Mouse (Mus musculus): ENCODE results near the gene Ezh1. TPM values are rescaled to one million over a fixed set of nuclear protein-coding genes. Genes with fewer than 3 reads are reported as not detected.

The Ezh1 gene
- polyA plus RNA-seq, 1 experiment from 2014 or later, result 12.9 TPM

- Histone ChIP-seq H3K4me3 (peak overlapping the region; percentile 73), H3K27ac (peak overlapping the region; percentile 83), H3K36me3 (peaks cover 20% of the 10 kb centered on the region), H3K9me3 (no peaks in the 10 kb centered on the region), H3K4me1 (peaks cover 75% of the 10 kb centered on the region), H3K27me3 (ENCODE audit: insufficient read depth, poor library complexity, severe bottlenecking) (peaks cover 32% of the 10 kb centered on the region)
- WGBS, result 40% methylated on average over 6 of the region's 6 CpGs
- DNase-seq (ENCODE audit: low spot score), result peak; percentile 85
Measured at GRCm38 (mm10) chr11:101259261-101259712, 33.0 kb upstream of the Ezh1 start.

DNA sequence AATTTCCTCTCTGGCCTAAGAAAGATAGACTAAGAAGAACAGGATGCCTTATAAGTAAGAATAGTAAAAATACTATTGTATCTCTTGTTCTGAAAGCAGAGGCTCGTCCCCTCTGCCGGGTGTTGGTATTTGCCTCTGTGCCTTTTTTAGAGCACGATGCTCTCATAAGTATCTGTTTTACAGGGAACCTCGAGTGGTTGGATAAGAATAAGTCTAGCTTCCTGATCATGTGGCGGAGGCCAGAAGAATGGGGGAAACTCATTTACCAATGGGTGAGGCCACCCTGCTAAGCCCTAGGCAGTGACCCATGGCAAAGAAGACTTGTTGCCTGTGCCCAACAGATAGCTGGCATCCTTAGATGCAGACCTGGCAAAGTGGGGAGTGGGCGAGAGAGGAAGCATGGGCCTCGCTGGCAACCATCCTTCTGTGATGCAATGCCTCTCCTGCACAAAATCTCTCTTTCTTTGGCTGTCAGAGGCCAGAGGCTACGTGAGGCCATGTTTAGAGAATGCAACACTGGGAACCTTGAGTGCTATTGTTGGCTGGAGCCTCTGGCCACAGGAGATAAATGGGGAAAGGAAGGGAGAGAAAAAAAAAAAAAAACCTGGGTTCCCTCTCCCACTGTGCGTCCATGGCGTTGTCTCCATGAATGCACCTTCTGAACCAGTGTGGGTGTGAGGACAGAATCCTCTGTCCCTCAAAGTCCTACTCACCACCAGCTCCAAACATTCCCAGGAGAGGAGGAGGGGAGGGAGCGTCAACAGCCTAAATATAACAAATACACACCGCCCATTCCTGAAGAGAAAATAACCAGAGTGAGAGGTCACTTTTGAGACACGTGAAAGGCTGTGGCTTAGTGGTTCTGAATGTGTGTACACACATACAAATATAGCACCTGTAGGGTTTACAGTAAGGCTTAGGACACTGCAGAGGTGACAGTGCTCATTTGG, 29.8 kb upstream of the Ezh1 start:
- H3K27ac ChIP-seq, result peak overlapping the region; percentile 59
- peaks cover 59% of the 10 kb centered on the region for H3K4me1 ChIP-seq
- WGBS, result 69% methylated on average over 13 of the region's 13 CpGs
- peaks cover 20% of the 10 kb centered on the region for H3K36me3 ChIP-seq
- peak; percentile 66 for DNase-seq (ENCODE audit: low spot score)
- no peak overlapping the region for H3K4me3 ChIP-seq
- H3K27me3 ChIP-seq (ENCODE audit: insufficient read depth, poor library complexity, severe bottlenecking), result peaks cover under 1% of the 10 kb centered on the region; the same call in 1 of the 2 replicates
- no peaks in the 10 kb centered on the region for H3K9me3 ChIP-seq

- Histone ChIP-seq H3K36me3 (peaks cover 20% of the 10 kb centered on the region), H3K27me3 (ENCODE audit: insufficient read depth, poor library complexity, severe bottlenecking) (no peaks in the 10 kb centered on the region), H3K27ac (peak within 1 kb of the TSS; percentile 97), H3K4me3 (peak within 1 kb of the TSS; percentile 94), H3K4me1 (peaks cover 36% of the 10 kb centered on the region), H3K9me3 (no peaks in the 10 kb centered on the region)
- under 1% methylated on average over 40 of the region's 40 CpGs for WGBS
- peak; percentile 93 for DNase-seq (ENCODE audit: low spot score)
Measured at GRCm38 (mm10) chr11:101253613-101254389, 27.5 kb upstream of the Ezh1 start, which contains the start of gene Vps25. Vps25 (plus strand) TSS chr11:101253707.

DNA sequence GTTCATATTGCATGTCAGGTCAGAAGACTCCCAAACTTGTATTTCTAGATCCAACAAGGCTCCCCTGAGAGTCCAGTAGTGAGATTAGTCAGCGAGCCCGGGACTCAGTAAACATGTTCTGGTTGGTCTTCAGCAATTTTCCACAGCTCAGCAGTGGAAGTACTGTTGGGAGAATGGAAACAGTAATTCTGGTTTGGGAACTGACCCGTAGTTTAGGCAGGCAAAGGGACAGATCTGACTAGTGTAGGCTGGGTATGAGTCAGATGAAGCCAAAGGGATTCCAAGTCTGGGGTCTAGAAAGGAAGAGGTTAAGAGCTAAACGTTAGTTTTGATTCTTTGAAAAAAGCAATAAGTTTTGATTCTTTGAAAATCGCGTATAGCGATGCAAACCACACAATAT, 26.7 kb upstream of the Ezh1 start:
- DNase-seq (ENCODE audit: low spot score), result no peak
- WGBS, result 13% methylated on average over 7 of the region's 7 CpGs
- Histone ChIP-seq H3K9me3 (no peaks in the 10 kb centered on the region), H3K27me3 (ENCODE audit: insufficient read depth, poor library complexity, severe bottlenecking) (peaks cover 6% of the 10 kb centered on the region), H3K27ac (peak overlapping the region; percentile 97), H3K4me1 (peaks cover 31% of the 10 kb centered on the region), H3K36me3 (peaks cover 17% of the 10 kb centered on the region), H3K4me3 (peak overlapping the region; percentile 94)

GRCm38 (mm10) chr11:101251031-101251430, 24.8 kb upstream of the Ezh1 start:
- Histone ChIP-seq H3K4me3 (no peak overlapping the region), H3K9me3 (no peaks in the 10 kb centered on the region), H3K27ac (no peak overlapping the region), H3K36me3 (0 out of 2 replicates have a peak, but pooled peaks cover 2% of the 10 kb centered on the region), H3K4me1 (peaks cover 37% of the 10 kb centered on the region), H3K27me3 (ENCODE audit: insufficient read depth, poor library complexity, severe bottlenecking) (peaks cover 25% of the 10 kb centered on the region)
- DNase-seq (ENCODE audit: low spot score), result no peak
- 74% methylated on average over 2 of the region's 2 CpGs for WGBS

GRCm38 (mm10) chr11:101248258-101248994, 22.2 kb upstream of the Ezh1 start:
- Histone ChIP-seq H3K27ac (peak overlapping the region; percentile 64; the same call in 1 of the 2 replicates), H3K27me3 (ENCODE audit: insufficient read depth, poor library complexity, severe bottlenecking) (peaks cover 47% of the 10 kb centered on the region), H3K36me3 (no peaks in the 10 kb centered on the region), H3K4me3 (peak overlapping the region; percentile 76), H3K9me3 (no peaks in the 10 kb centered on the region), H3K4me1 (peaks cover 32% of the 10 kb centered on the region)
- 28% methylated on average over 14 of the region's 14 CpGs for WGBS
- DNase-seq (ENCODE audit: low spot score), result no peak

DNA sequence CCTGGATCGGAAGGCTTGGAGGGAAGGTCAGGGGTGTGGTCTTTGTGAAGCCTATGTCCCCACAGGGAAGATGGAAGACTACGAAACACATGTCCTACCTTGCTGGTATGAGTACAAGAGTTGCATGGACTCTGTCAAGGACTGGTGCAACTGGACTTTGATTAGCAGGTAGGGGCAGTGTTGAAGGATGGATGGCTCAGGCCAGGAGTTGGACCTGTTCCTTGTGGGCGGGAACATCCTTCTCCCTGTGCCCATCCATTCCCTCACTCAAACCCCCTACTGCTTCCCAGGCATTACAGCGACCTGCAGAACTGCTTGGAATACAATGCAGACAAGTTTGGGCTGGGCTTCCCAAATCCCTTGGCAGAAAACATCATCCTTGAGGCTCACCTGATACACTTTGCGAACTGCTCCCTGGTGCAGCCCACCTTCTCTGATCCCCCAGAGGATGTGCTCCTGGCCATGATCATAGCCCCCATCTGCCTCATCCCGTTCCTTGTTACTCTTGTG, 21.3 kb upstream of the Ezh1 start:
- H3K27me3 ChIP-seq (ENCODE audit: insufficient read depth, poor library complexity, severe bottlenecking), result peaks cover 47% of the 10 kb centered on the region
- H3K4me3 ChIP-seq, result peak overlapping the region; percentile 76
- peak overlapping the region; percentile 89; the same call in 1 of the 2 replicates for H3K27ac ChIP-seq
- no peak for DNase-seq (ENCODE audit: low spot score)
- no peaks in the 10 kb centered on the region for H3K36me3 ChIP-seq
- no peaks in the 10 kb centered on the region for H3K9me3 ChIP-seq
- peaks cover 26% of the 10 kb centered on the region for H3K4me1 ChIP-seq
- WGBS, result 64% methylated on average over 6 of the region's 6 CpGs

- peak; percentile 65 for DNase-seq (ENCODE audit: low spot score)
- peaks cover 24% of the 10 kb centered on the region for H3K4me1 ChIP-seq
- WGBS, result 2% methylated on average over 7 of the region's 7 CpGs
- no peaks in the 10 kb centered on the region for H3K36me3 ChIP-seq
- H3K27me3 ChIP-seq (ENCODE audit: insufficient read depth, poor library complexity, severe bottlenecking), result peaks cover 47% of the 10 kb centered on the region
- H3K9me3 ChIP-seq, result no peaks in the 10 kb centered on the region
- H3K27ac ChIP-seq, result peak overlapping the region; percentile 89
- peak overlapping the region; percentile 76 for H3K4me3 ChIP-seq
Measured at GRCm38 (mm10) chr11:101246702-101247012, 20.4 kb upstream of the Ezh1 start.

- Histone ChIP-seq H3K36me3 (no peaks in the 10 kb centered on the region), H3K4me1 (peaks cover 24% of the 10 kb centered on the region), H3K27me3 (ENCODE audit: insufficient read depth, poor library complexity, severe bottlenecking) (peaks cover 47% of the 10 kb centered on the region), H3K27ac (peak within 1 kb of the TSS; percentile 89), H3K9me3 (no peaks in the 10 kb centered on the region), H3K4me3 (peak within 1 kb of the TSS; percentile 76)
- WGBS, result under 1% methylated on average over 58 of the region's 63 CpGs
- DNase-seq (ENCODE audit: low spot score), result no peak
Measured at GRCm38 (mm10) chr11:101245855-101246701, 19.8 kb upstream of the Ezh1 start, which contains the start of gene Ramp2. Ramp2 (plus strand) TSS chr11:101246028.

GRCm38 (mm10) chr11:101245071-101245470, 18.8 kb upstream of the Ezh1 start:
- WGBS, result 38% methylated on average over 4 of the region's 4 CpGs
- Histone ChIP-seq H3K4me1 (peaks cover 24% of the 10 kb centered on the region), H3K4me3 (peak overlapping the region; percentile 76), H3K27ac (peak overlapping the region; percentile 89; the same call in 1 of the 2 replicates), H3K36me3 (no peaks in the 10 kb centered on the region), H3K27me3 (ENCODE audit: insufficient read depth, poor library complexity, severe bottlenecking) (peaks cover 47% of the 10 kb centered on the region), H3K9me3 (no peaks in the 10 kb centered on the region)
- DNase-seq (ENCODE audit: low spot score), result no peak

- 40% methylated on average over 5 of the region's 5 CpGs for WGBS
- Histone ChIP-seq H3K9me3 (no peaks in the 10 kb centered on the region), H3K27me3 (ENCODE audit: insufficient read depth, poor library complexity, severe bottlenecking) (no peaks in the 10 kb centered on the region), H3K4me3 (no peak overlapping the region), H3K36me3 (no peaks in the 10 kb centered on the region), H3K27ac (peak overlapping the region; percentile 47; the same call in 1 of the 2 replicates), H3K4me1 (0 out of 2 replicates have a peak, but pooled peaks cover 7% of the 10 kb centered on the region)
- no peak for DNase-seq (ENCODE audit: low spot score)
Measured at GRCm38 (mm10) chr11:101238071-101238647, 11.9 kb upstream of the Ezh1 start.

All from heart, embryonic 10.5 days (tissue).